Mouse (Mus musculus): ENCODE results near the gene Anks1b.
A peak's percentile ranks its signal among the peaks of the same experiment; 100 is the strongest.

Anks1b gene

GRCm38 (mm10) chr10:90880854-90881560 is 1007.7 kb downstream of the Anks1b start:
- no peak for DNase-seq

GRCm38 (mm10) chr10:90889566-90889965 is 1016.3 kb downstream of the Anks1b start:
- no peak for DNase-seq

- peak; percentile 39 to 43 for DNase-seq
Measured at GRCm38 (mm10) chr10:90892728-90893127, 1019.4 kb downstream of the Anks1b start.

- DNase-seq = no peak
Measured at GRCm38 (mm10) chr10:90897894-90898293, 1024.6 kb downstream of the Anks1b start.

- DNase-seq = no peak
Measured at GRCm38 (mm10) chr10:90904185-90904584, 1030.9 kb downstream of the Anks1b start.

- peak in 1 of 2 experiments; percentile 15 for DNase-seq
Measured at GRCm38 (mm10) chr10:90907381-90907780, 1034.1 kb downstream of the Anks1b start.

- no peak for DNase-seq
Measured at GRCm38 (mm10) chr10:90923476-90923875, 1050.2 kb downstream of the Anks1b start.

- DNase-seq = no peak
Measured at GRCm38 (mm10) chr10:90933088-90933487, 1059.8 kb downstream of the Anks1b start.

- DNase-seq = no peak
Measured at GRCm38 (mm10) chr10:90934678-90935077, 1061.4 kb downstream of the Anks1b start.

GRCm38 (mm10) chr10:90937721-90938460 is 1064.6 kb downstream of the Anks1b start:
- DNase-seq = no peak

GRCm38 (mm10) chr10:90940521-90941520 is 1067.5 kb downstream of the Anks1b start:
- no peak for DNase-seq

GRCm38 (mm10) chr10:90942001-90942700 is 1068.8 kb downstream of the Anks1b start:
- DNase-seq = peak; percentile 55 to 59

GRCm38 (mm10) chr10:90947043-90947442 is 1073.7 kb downstream of the Anks1b start:
- DNase-seq = no peak

GRCm38 (mm10) chr10:90947608-90948373 is 1074.5 kb downstream of the Anks1b start:
- DNase-seq = no peak

- no peak for DNase-seq
Measured at GRCm38 (mm10) chr10:90953103-90953709, 1079.9 kb downstream of the Anks1b start.

GRCm38 (mm10) chr10:90953821-90954220 is 1080.5 kb downstream of the Anks1b start:
- DNase-seq = no peak

GRCm38 (mm10) chr10:90960374-90960773 is 1087.1 kb downstream of the Anks1b start:
- DNase-seq = peak; percentile 52 to 53

- no peak for DNase-seq
Measured at GRCm38 (mm10) chr10:90964511-90964910, 1091.2 kb downstream of the Anks1b start.

- DNase-seq = no peak
Measured at GRCm38 (mm10) chr10:90965671-90966315, 1092.5 kb downstream of the Anks1b start.

- DNase-seq = peak; percentile 62 to 68
Measured at GRCm38 (mm10) chr10:90966821-90967220, 1093.5 kb downstream of the Anks1b start.

All from cerebellum, postnatal 36 days (tissue).